8 mouse cellular contexts compared by ENCODE assay signal in genomic region chr3:145924649-145925337, GRCm38 (mm10). TPM values are rescaled to one million over a fixed set of nuclear protein-coding genes. Genes with fewer than 3 reads are reported as not detected.
DNase-seq lines count a peak whose midpoint lies in the region; ATAC-seq and TF ChIP-seq lines count a peak whose summit lies in the region.

No protein-coding gene starts in this region.

- H3K4me3 ChIP-seq in G1E (ENCODE audit: low read depth, low read length) = peak overlapping the region; percentile 94
- H3K4me3 ChIP-seq in forebrain, embryonic 15.5 days = peak overlapping the region; percentile 67
- peak overlapping the region; percentile 86 for H3K4me3 ChIP-seq in layer of hippocampus, adult 2 months
- peak overlapping the region; percentile 88 for H3K4me3 ChIP-seq in lung, embryonic 14.5 days (ENCODE audit: low read depth, low read length)
- H3K4me3 ChIP-seq in olfactory bulb, adult 2 months (ENCODE audit: insufficient read depth, low read depth, low read length) = peak overlapping the region; percentile 90

- peak overlapping the region; percentile 90 for H3K27ac ChIP-seq in forebrain, embryonic 15.5 days (replicated peaks)
- H3K27ac ChIP-seq in layer of hippocampus, adult 2 months = peak overlapping the region; percentile 91
- peak overlapping the region; percentile 90 for H3K27ac ChIP-seq in lung, embryonic 14.5 days (ENCODE audit: low read depth)
- peak overlapping the region; percentile 65 for H3K27ac ChIP-seq in olfactory bulb, adult 2 months (ENCODE audit: insufficient read depth, low read depth, low read length)

- H3K36me3 ChIP-seq in G1E (replicated peaks) = peaks cover 34% of the 10 kb centered on the region
- no peaks in the 10 kb centered on the region for H3K36me3 ChIP-seq in forebrain, embryonic 15.5 days
- peaks cover 12% of the 10 kb centered on the region; the same call in 1 of the 2 replicates for H3K36me3 ChIP-seq in lung, embryonic 14.5 days (ENCODE audit: insufficient read depth)

- ATAC-seq in G1E (ENCODE audit: extremely low read depth, insufficient number of reproducible peaks, low FRiP score, poor library complexity, severe bottlenecking) = no peak
- peak; percentile 11; the same call in 1 of the 2 replicates for ATAC-seq in forebrain, embryonic 15.5 days (replicated peaks)
- ATAC-seq in lung, embryonic 14.5 days (ENCODE audit: insufficient read depth) = peak; percentile 10; the same call in 1 of the 2 replicates

- no peaks in the 10 kb centered on the region for H3K27me3 ChIP-seq in G1E (ENCODE audit: insufficient read depth, low read length)
- H3K27me3 ChIP-seq in forebrain, embryonic 15.5 days = no peaks in the 10 kb centered on the region
- H3K27me3 ChIP-seq in lung, embryonic 14.5 days (ENCODE audit: insufficient read depth, low read length) = no peaks in the 10 kb centered on the region

- TF ChIP-seq CTCF in G1E (IDR thresholded peaks at IDR 0.05; ENCODE audit: low read depth, low read length) = no peak
- TF ChIP-seq CTCF in layer of hippocampus, adult 2 months (conservative IDR thresholded peaks at IDR 0.05) = no peak
- no peak for TF ChIP-seq CTCF in lung, embryonic 14.5 days (IDR thresholded peaks at IDR 0.05; ENCODE audit: low read depth)
- no peak for TF ChIP-seq CTCF in olfactory bulb, adult 2 months (IDR thresholded peaks at IDR 0.05; ENCODE audit: insufficient read depth, low read depth, low read length)

- peak overlapping the region; percentile 69 for H3K4me2 ChIP-seq in forebrain, embryonic 15.5 days (replicated peaks)
- H3K4me2 ChIP-seq in lung, embryonic 14.5 days = peak overlapping the region; percentile 73

- H3K9ac ChIP-seq in forebrain, embryonic 15.5 days (replicated peaks) = peak overlapping the region; percentile 74
- peak overlapping the region; percentile 93 for H3K9ac ChIP-seq in lung, embryonic 14.5 days

- peaks cover 37% of the 10 kb centered on the region for H3K4me1 ChIP-seq in G1E (ENCODE audit: insufficient read depth, low read depth, low read length)
- H3K4me1 ChIP-seq in forebrain, embryonic 15.5 days = peaks cover 20% of the 10 kb centered on the region
- peaks cover 9% of the 10 kb centered on the region; the same call in 1 of the 2 replicates for H3K4me1 ChIP-seq in lung, embryonic 14.5 days (ENCODE audit: insufficient read depth)
- no peaks in the 10 kb centered on the region for H3K4me1 ChIP-seq in olfactory bulb, adult 2 months (ENCODE audit: control insufficient read depth, insufficient read depth, low read length)

- intact Hi-C loops in heart, postnatal 14 days (cut with DNase I) = loop anchor here (5.0 to 10.0 kb wide), 3 partner anchors 277 to 810 kb away; partner anchors contain the start of genes Ccn1 and Odf2l

- no peak for TF ChIP-seq POLR2A in olfactory bulb, adult 2 months (IDR thresholded peaks at IDR 0.05; ENCODE audit: insufficient read depth, low read depth, low read length)

- DNase-seq in G1E (ENCODE audit: low spot score) = peak; percentile 29
- peak; percentile 67 for DNase-seq in c-Kit-positive CD71-positive TER-119-positive erythroid progenitor cells, embryonic 14.5 days (ENCODE audit: low spot score)
- peak; percentile 49 to 59 for DNase-seq in heart, postnatal 14 days
- peak; percentile 57 to 58 for DNase-seq in layer of hippocampus, adult 2 months (ENCODE audit: low spot score in 2 of 2)
- DNase-seq in lung, embryonic 14.5 days = peak; percentile 67
- DNase-seq in urinary bladder, adult 18-20 months (ENCODE audit: low spot score in 2 of 2) = peak; percentile 35 to 61

- no peaks in the 10 kb centered on the region for H3K9me3 ChIP-seq in G1E (replicated peaks)
- H3K9me3 ChIP-seq in forebrain, embryonic 15.5 days = no peaks in the 10 kb centered on the region
- no peaks in the 10 kb centered on the region for H3K9me3 ChIP-seq in lung, embryonic 14.5 days (ENCODE audit: low read depth, low read length)

- WGBS in forebrain, embryonic 15.5 days = 5% methylated on average over 39 of the region's 39 CpGs
- 4% methylated on average over 39 of the region's 39 CpGs for WGBS in lung, embryonic 14.5 days
- 3% methylated on average over 37 of the region's 39 CpGs for WGBS in olfactory bulb, adult 2 months

RNA-seq across cellular contexts. Expression of gene Bcl10, which starts 2.2 kb away (rescaled TPM):
- total RNA-seq in G1E (2014; fragmentation: Nextera tagmentation) = 34.2 and 42.4 TPM in 2 replicates
- 51.3 and 53.9 TPM in 2 replicates for total RNA-seq in G1E (2017)
- 17.5 and 24.4 TPM in 2 replicates for polyA plus RNA-seq in G1E (2012)
- 41.3 and 42.4 TPM in 2 replicates for polyA plus RNA-seq in forebrain, embryonic 15.5 days (2015; fragmentation: Nextera tagmentation; extraction: Ambion mirVana)
- total RNA-seq in heart, postnatal 14 days (2021) = 10 to 100 TPM; 20.8 to 22.1 TPM
- 10 to 100 TPM; 11.1 to 12.7 TPM for total RNA-seq in layer of hippocampus, adult 2 months (2021)
- 50.6 and 50.7 TPM in 2 replicates for polyA plus RNA-seq in lung, embryonic 14.5 days (2014; fragmentation: Nextera tagmentation; extraction: Ambion mirVana)
- not detected in 2 replicates for polyA plus RNA-seq in olfactory bulb, adult 2 months (2012; ENCODE audit: insufficient read depth, insufficient read length, low replicate concordance, missing spikeins)

RNA-seq across cellular contexts. Expression of gene 2410004B18Rik, which starts 13.0 kb away (rescaled TPM):
- total RNA-seq in G1E (2014; fragmentation: Nextera tagmentation) (24.8 and 26.9 TPM in 2 replicates), G1E (2017) (57.5 and 60.6 TPM in 2 replicates)
- polyA plus RNA-seq in G1E (2012) = 45.9 and 57.4 TPM in 2 replicates
- 71.1 and 80.1 TPM in 2 replicates for polyA plus RNA-seq in forebrain, embryonic 15.5 days (2015; fragmentation: Nextera tagmentation; extraction: Ambion mirVana)
- 10 to 100 TPM; 16.7 to 22.9 TPM for total RNA-seq in heart, postnatal 14 days (2021)
- total RNA-seq in layer of hippocampus, adult 2 months (2021) = 10 to 100 TPM; 36.7 to 40.6 TPM
- polyA plus RNA-seq in lung, embryonic 14.5 days (2014; fragmentation: Nextera tagmentation; extraction: Ambion mirVana) = 50.7 and 52.7 TPM in 2 replicates
- not detected in 2 replicates for polyA plus RNA-seq in olfactory bulb, adult 2 months (2012; ENCODE audit: insufficient read depth, insufficient read length, low replicate concordance, missing spikeins)

Comparison
In these comparisons a context has a peak if more than half of its experiments do, and no peak if none do; other contexts are left out.
1. RNA of gene Bcl10, which starts 2.2 kb away (polyA plus RNA-seq): 50.6 to 50.7 TPM in lung, embryonic 14.5 days, 41.3 to 42.4 TPM in forebrain, embryonic 15.5 days and 17.5 to 24.4 TPM in G1E; not detected in olfactory bulb, adult 2 months; every median in the first group is over 10 times any median in the second.
2. RNA of gene 2410004B18Rik, which starts 13.0 kb away (polyA plus RNA-seq): 71.1 to 80.1 TPM in forebrain, embryonic 15.5 days, 50.7 to 52.7 TPM in lung, embryonic 14.5 days and 45.9 to 57.4 TPM in G1E; not detected in olfactory bulb, adult 2 months; every median in the first group is over 10 times any median in the second.
3. Peak in every context shown above with its lines, with median percentiles within 50 percentile points of each other: DNase-seq, H3K4me3 ChIP-seq and H3K27ac ChIP-seq.